Mouse (Mus musculus) lung, adult 2 months (tissue): ENCODE measurements at regions not wholly inside any gene's neighbourhood (a gene's known extent, or its start where the extent isn't known, plus 50 kb on each side); places are given as distances from the start of the nearest gene placed in this dataset.

ENCODE experiments used
- DNase-seq: peaks from one replicate; pipeline ENCODE4 v3.0.0; 2022
- H3K4me1 ChIP-seq: fragments of 200-500 bp; 2 replicates; pipeline ENCODE4 v1.6.1; 2011; ENCODE audit warnings: low read length; ENCODE audit not compliant: control insufficient read depth, insufficient read depth
- H3K4me3 ChIP-seq: fragments of 200-500 bp; replicated peaks from 2 replicates; pipeline ENCODE3; 2011; ENCODE audit warnings: low read depth, mild to moderate bottlenecking, control low read depth, low read length; ENCODE audit errors: extremely low read depth
- CTCF ChIP-seq: fragments of 200-500 bp; IDR thresholded peaks from 2 replicates; pipeline ENCODE4 v1.5.1; 2011; ENCODE audit warnings: mild to moderate bottlenecking, low read length, control low read depth; ENCODE audit not compliant: insufficient read depth
- POLR2A ChIP-seq: fragments of 200-500 bp; IDR thresholded peaks from 2 replicates; pipeline ENCODE4 v1.6.1; 2011; ENCODE audit warnings: low read depth, mild to moderate bottlenecking, control low read depth, low read length, borderline replicate concordance; ENCODE audit errors: extremely low read depth
- WGBS: fragments of 180-500 bp; shearing (Covaris S2); methylation state at CpG from one replicate; pipeline ENCODE4 v1.1.7; 2018; 5-methylcytosine and 5-hydroxymethylcytosine counted together

DNA sequence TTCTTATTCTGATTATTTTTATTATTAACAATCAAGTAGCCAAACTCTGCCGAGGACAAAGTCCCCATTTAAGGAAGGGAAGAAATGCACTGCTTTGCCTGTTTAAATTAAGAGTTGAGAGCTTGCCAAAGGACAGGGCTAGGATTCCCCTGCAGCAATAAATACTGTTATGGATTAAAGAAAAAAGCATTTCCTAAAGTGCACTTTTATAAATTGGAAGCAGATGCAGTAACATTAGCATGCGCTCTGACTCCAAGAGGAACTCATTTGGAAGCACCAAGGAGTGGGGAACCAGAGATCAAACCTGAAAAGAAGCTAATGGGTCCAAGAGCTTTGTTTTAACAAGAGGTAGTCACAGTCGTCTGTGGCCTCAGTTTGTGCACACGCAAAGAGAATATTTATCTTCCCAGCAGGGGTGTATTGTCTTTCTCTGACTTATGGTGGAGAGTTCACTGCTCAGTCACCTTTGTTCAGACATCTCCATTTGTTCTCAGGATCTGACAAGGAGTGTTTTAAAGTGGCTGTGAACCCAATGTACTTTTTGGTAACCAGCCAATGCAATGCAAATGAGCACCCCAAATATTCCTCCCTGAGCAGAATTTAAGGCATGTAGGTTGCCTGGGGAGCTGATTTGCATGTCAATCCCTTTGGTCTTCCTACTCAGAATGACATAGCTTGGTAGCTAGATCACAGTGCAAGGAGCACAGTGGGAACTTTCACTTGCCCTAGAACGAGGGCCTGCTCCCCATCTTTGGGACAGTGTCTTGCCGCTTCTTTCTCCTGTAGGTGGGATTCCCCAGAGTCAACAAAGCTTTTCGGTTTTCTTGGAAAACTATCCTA lies 119.1 kb upstream of the Nbea start:
- WGBS = 36% methylated on average over 7 of the region's 7 CpGs
- DNase-seq = no peak
- Histone ChIP-seq H3K4me3 (no peak overlapping the region), H3K4me1 (no peaks in the 10 kb centered on the region)
- TF ChIP-seq POLR2A (no peak), CTCF (no peak)

DNA sequence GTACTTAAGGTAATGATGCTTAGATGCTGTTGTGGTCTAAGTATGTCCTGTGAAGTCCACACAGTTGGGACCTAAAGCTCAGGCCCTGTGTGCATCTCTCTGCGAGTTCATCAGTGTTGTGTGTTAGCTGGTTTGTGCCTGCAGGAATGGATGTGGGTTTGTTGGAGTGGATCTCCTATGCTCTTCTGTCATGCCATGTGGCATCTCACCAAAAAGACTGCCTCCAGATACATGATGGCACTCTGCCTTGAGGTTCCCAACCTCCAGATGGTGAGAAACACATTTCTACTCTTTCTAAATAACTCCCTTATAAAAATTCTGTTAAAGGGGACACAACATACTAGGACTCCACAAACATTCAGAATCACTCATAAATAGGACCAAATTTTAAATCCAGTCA lies 117.3 kb upstream of the Nbea start:
- no peak overlapping the region for H3K4me3 ChIP-seq
- no peak for DNase-seq
- no peak for TF ChIP-seq POLR2A
- no peak for TF ChIP-seq CTCF
- WGBS = 82% methylated on average over 1 of the region's 1 CpGs
- H3K4me1 ChIP-seq = no peaks in the 10 kb centered on the region

DNA sequence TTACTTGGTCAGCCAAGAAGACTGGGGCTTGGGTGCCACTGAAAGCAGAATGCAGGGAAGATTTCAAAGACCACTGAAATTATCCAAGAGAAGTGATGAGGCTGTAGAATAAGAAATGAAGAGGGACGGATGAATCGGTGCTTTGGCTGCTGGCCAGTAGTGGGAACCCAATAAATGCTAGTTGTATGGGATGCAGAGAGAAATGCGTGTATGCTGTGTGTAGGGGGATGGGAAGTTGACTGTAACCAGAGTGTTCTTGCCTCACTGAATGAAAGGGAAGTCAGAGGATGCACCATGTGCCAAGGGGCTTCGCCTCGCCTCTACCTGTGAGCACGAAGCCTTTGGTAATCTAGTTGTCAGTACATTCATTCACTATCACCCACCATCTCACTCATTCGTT lies 112.1 kb upstream of the Nbea start:
- TF ChIP-seq CTCF (no peak), POLR2A (no peak)
- H3K4me3 ChIP-seq = no peak overlapping the region
- no peak for DNase-seq
- no peaks in the 10 kb centered on the region for H3K4me1 ChIP-seq
- 80% methylated on average over 7 of the region's 7 CpGs for WGBS

DNA sequence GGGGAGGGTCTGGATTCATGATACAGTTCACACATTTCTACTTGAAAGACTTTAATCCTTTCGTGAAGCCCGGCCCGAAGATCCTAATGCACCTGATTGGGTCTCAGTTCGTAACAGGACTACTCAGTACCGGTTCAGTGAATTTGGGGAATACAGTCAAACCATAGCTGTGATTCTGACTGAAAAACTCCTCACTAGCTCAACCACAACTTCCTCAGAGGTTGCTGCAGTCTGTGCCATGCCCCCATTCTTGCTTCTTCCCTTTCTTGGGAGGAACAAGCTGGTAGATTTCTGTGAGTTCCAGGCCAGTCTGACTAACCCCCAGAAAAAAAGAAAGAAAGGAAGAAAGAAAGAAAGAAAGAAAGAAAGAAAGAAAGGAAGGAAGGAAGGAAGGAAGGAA lies 98.0 kb upstream of the Nbea start:
- Histone ChIP-seq H3K4me3 (no peak overlapping the region), H3K4me1 (no peaks in the 10 kb centered on the region)
- TF ChIP-seq CTCF = no peak
- DNase-seq = no peak
- WGBS = 79% methylated on average over 5 of the region's 5 CpGs

DNA sequence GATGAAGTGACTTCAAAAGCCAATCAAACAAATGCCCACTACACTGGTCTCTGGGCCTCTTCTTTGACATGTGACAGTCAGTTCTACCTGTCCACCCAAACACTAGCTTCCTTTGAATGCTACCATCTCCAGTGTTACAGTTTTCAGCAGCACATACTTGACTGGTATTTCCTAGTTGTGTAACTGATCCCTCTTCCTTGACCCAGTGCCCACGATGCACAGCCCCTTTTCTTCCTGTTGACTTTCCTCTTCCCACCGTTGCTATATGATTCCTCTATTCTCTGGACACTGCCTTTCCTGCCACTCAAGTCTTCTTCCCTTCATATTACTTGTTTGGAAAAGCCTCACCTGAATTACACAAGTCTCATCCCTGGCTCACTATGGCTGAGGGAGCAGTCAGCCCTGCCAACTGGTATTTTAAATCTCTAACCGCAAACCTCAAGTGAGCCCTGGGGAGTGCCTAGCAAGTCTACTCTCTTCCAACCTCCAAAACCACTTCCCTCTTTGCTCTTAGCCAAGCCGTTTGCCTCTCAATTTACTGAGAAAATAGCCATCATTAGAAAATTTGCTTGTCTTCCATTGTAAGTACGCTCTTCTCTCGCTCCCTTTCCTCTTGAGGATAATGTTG lies 96.9 kb upstream of the Nbea start:
- no peaks in the 10 kb centered on the region for H3K4me1 ChIP-seq
- TF ChIP-seq POLR2A = no peak
- TF ChIP-seq CTCF = no peak
- WGBS = 64% methylated on average over 6 of the region's 6 CpGs
- no peak overlapping the region for H3K4me3 ChIP-seq
- DNase-seq = no peak

DNA sequence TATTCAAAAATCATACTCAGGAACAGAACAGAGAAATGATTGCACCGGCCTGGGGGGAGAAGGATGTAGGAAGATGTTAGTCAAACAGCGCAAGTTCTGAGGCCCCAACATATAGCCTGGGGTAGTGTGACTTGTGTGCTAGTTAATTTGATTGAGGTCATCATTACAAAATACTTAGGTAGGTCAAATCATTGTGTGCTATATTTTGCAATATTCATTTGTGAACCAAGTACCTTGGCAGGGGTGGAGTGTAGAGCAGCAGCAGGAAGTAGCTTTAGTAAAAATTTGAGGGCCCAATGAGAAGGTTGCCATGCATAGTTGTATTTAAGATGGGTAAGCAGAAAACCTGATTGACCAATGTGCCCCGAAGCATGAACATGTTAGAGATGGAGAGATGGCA lies 89.1 kb upstream of the Nbea start:
- no peak for DNase-seq
- H3K4me1 ChIP-seq = no peaks in the 10 kb centered on the region
- no peak for TF ChIP-seq CTCF
- TF ChIP-seq POLR2A = no peak
- WGBS = 98% methylated on average over 3 of the region's 3 CpGs
- no peak overlapping the region for H3K4me3 ChIP-seq

DNA sequence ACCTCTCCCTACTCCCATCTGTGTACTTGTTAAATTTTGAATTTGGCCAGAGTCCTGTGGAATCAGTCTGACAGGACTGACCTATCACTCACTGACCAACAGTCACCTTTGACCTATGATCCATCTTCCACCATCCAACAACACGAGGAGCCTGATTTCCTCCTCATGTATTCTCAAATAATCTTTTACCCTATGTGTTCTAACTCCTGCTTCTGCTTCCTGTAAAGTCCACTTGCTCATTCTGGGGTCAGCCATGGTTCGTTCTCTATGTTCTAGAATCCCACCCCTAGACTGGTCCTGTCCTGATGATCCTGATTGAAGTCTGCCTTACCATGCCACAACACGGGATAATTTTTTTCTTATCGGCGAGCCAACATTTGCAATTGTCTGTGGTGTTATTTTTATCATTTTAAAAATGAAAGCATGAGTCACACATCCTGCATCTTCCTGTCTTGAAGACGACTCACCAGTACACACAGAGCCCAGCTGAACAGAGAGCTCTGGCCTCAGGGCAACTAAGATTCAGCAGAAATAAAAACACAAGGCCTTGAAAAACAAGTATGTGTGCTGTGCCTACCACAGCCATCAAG lies 86.8 kb upstream of the Nbea start:
- 31% methylated on average over 6 of the region's 6 CpGs for WGBS
- no peak for DNase-seq
- peak overlapping the region; percentile 29 for H3K4me3 ChIP-seq
- TF ChIP-seq CTCF (no peak), POLR2A (no peak)
- H3K4me1 ChIP-seq = no peaks in the 10 kb centered on the region

DNA sequence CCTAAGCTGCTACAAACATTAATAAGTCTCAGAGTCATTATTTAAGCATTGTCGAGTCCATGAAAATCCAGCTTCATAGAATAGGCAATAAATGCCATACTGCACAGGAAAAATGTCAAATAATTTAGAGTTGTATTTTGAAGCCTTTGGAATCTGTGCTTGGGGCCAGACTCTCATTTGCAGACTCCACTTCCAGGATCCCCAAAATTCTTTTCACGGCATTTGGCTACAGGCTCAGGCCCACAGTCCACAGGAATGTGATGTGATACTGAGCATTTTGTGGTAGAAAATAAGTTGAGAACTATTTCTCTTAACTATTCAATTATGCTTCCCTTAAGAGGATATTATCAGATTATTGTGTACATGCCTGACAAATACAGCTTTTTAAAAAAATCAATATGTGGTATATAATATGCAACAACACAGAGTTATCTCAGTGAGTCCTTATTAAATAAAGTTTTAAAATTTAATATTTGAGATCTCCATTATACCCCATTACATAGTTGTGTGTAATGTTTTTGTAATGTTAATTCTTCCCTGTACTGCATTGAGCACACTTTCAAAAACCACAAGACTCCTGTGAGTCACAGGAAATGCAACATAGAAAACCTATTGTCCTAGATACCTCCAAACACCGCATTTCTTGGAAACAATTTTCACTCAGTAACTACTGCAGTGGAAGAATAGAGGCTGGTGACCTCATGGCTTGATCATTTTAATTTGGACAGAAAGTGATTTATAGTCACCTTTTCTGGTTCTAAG lies 78.5 kb upstream of the Nbea start:
- no peak overlapping the region for H3K4me3 ChIP-seq
- H3K4me1 ChIP-seq = no peaks in the 10 kb centered on the region
- TF ChIP-seq CTCF = no peak
- TF ChIP-seq POLR2A = no peak
- WGBS = 75% methylated on average over 3 of the region's 3 CpGs
- DNase-seq = no peak

DNA sequence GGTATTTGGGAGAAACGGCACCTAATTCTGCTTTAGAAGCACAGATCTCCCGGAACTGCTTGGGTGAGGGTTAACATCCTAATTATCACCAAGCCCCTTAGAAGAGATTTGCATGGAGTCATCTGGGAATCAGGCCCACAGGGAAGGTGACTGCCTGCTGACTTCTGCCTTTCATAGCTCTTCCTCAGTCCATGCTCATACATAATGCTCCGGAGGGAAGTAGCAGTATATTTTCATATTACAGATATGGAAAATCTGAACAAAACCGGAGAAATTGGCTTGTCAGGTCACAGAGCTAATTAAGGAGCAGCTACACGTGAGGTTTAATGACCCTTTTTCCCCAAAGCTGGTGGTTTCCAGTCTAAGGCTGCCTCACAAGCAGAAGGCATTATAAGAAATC lies 72.8 kb upstream of the Nbea start:
- no peak for TF ChIP-seq POLR2A
- no peak for TF ChIP-seq CTCF
- H3K4me3 ChIP-seq = no peak overlapping the region
- DNase-seq = no peak
- no peaks in the 10 kb centered on the region for H3K4me1 ChIP-seq
- 65% methylated on average over 5 of the region's 5 CpGs for WGBS
